Mouse (Mus musculus) forebrain, embryonic 13.5 days (tissue): Measurements from ENCODE around the gene Efna5. TPM values are rescaled to one million over a fixed set of nuclear protein-coding genes. Genes with fewer than 3 reads are reported as not detected.

Source experiments
- ATAC-seq: fragments of 200-750 bp; cut with Nextera tagmentation; 2 replicates; pipeline ENCODE4 v1.8.0; 2017
- H3K27ac ChIP-seq: fragments of 300-500 bp; sonication (generic); 2 replicates; pipeline ENCODE4 v1.5.1; 2015; ENCODE audit warnings: inconsistent platforms, mild to moderate bottlenecking, moderate library complexity
- H3K27me3 ChIP-seq: fragments of 300-500 bp; sonication (generic); 2 replicates; pipeline ENCODE4 v1.6.1; 2015; ENCODE audit warnings: mild to moderate bottlenecking, inconsistent platforms
- H3K36me3 ChIP-seq: fragments of 300-500 bp; sonication (generic); 2 replicates; pipeline ENCODE4 v1.6.1; 2015; ENCODE audit warnings: mild to moderate bottlenecking, inconsistent platforms; ENCODE audit not compliant: poor library complexity, severe bottlenecking
- H3K4me1 ChIP-seq: fragments of 300-500 bp; sonication (generic); 2 replicates; pipeline ENCODE4 v1.6.1; 2015; ENCODE audit warnings: inconsistent platforms
- H3K4me2 ChIP-seq: fragments of 300-500 bp; sonication (generic); 2 replicates; pipeline ENCODE4 v1.6.1; 2015; ENCODE audit warnings: inconsistent platforms, mild to moderate bottlenecking, moderate library complexity
- H3K4me3 ChIP-seq: fragments of 300-500 bp; sonication (generic); 2 replicates; pipeline ENCODE4 v1.5.1; 2015; ENCODE audit warnings: mild to moderate bottlenecking, inconsistent platforms
- H3K9ac ChIP-seq: fragments of 300-500 bp; sonication (generic); 2 replicates; pipeline ENCODE4 v1.6.1; 2015; ENCODE audit warnings: mild to moderate bottlenecking, inconsistent platforms
- H3K9me3 ChIP-seq: fragments of 300-500 bp; sonication (generic); replicated peaks from 2 replicates; pipeline ENCODE4 v1.6.1; 2016; ENCODE audit warnings: inconsistent platforms
- WGBS: fragments of 180-500 bp; shearing (Covaris S2); methylation state at CpG from one replicate; pipeline ENCODE4 v1.1.7; 2015; 5-methylcytosine and 5-hydroxymethylcytosine counted together
- polyA plus RNA-seq: library from polyadenylated mRNA; unstranded; fragments of >200 nt; fragmentation: Nextera tagmentation; extraction: Ambion mirVana; gene quantifications from 2 replicates; pipeline ENCODE4 v1.2.1, GENCODE M21; 2015

Efna5 gene
- polyA plus RNA-seq, 1 experiment from 2014 or later: 27.2 TPM

GRCm38 (mm10) chr17:62784274-62785171 lies 96.6 kb downstream of the Efna5 start:
- Histone ChIP-seq H3K27ac (no peak overlapping the region), H3K4me2 (peak overlapping the region; percentile 55), H3K4me3 (peak overlapping the region; percentile 29), H3K9ac (peak overlapping the region; percentile 37; the same call in 1 of the 2 replicates), H3K9me3 (no peaks in the 10 kb centered on the region), H3K4me1 (peaks cover 31% of the 10 kb centered on the region), H3K36me3 (no peaks in the 10 kb centered on the region), H3K27me3 (peaks cover 9% of the 10 kb centered on the region)
- ATAC-seq: peak; percentile 29
- WGBS: 23% methylated on average over 27 of the region's 27 CpGs

DNA sequence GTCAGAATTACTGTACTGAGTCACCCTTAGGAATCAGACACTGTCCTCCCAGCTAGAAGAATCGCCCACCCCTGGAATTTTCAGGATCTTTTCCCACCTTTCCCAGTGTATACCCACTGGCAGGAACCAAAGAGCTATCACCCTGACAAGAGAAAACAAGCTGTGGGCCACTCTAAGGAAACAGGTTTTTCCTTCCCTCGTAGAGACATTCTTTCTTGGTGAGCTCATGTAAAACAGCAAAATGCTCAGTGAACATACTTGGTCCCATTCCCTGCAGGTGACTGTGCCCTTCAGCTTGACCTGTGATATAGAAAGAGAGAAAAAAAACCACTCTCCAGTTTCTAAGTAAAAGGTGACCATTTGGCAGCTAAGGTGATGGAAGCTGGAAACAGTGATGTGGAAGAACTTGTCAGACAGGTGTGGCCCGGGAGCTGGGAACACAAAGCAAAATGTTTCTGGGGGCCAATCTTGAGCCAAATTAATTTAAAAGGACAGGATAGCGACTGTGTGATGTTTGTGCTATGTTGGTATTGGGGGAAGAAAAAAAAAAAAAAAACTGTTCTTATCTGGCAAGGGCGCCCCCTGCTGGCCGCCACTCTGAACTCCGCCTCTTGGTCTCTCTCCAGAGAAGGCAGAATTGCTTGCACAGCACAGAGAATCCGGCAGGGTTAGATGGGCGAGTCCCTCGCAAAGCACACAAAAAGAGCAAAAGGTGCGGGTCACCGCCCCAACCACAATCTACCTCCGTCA lies 97.4 kb downstream of the Efna5 start:
- ATAC-seq: peak; percentile 78
- Histone ChIP-seq H3K4me1 (peaks cover 22% of the 10 kb centered on the region), H3K9ac (peak overlapping the region; percentile 37; the same call in 1 of the 2 replicates), H3K27ac (no peak overlapping the region), H3K4me3 (peak overlapping the region; percentile 29), H3K36me3 (no peaks in the 10 kb centered on the region), H3K9me3 (no peaks in the 10 kb centered on the region), H3K4me2 (peak overlapping the region; percentile 55), H3K27me3 (peaks cover 9% of the 10 kb centered on the region)
- 17% methylated on average over 13 of the region's 13 CpGs for WGBS

- Histone ChIP-seq H3K4me1 (peaks cover 22% of the 10 kb centered on the region), H3K9ac (no peak overlapping the region)
Measured at GRCm38 (mm10) chr17:62782826-62783404, 98.2 kb downstream of the Efna5 start.

GRCm38 (mm10) chr17:62781120-62781519 lies 100.0 kb downstream of the Efna5 start:
- Histone ChIP-seq H3K9ac (no peak overlapping the region), H3K4me3 (no peak overlapping the region), H3K9me3 (no peaks in the 10 kb centered on the region), H3K27me3 (peaks cover 3% of the 10 kb centered on the region), H3K27ac (no peak overlapping the region), H3K4me1 (peaks cover 18% of the 10 kb centered on the region), H3K4me2 (no peak overlapping the region), H3K36me3 (no peaks in the 10 kb centered on the region)
- WGBS: 91% methylated on average over 6 of the region's 6 CpGs
- no peak for ATAC-seq

More at GRCm38 (mm10) chr17:62782826-62783404, 98.2 kb downstream of the Efna5 start:
- H3K27ac ChIP-seq: no peak overlapping the region
- no peaks in the 10 kb centered on the region for H3K36me3 ChIP-seq
- 68% methylated on average over 13 of the region's 13 CpGs for WGBS
- no peaks in the 10 kb centered on the region for H3K9me3 ChIP-seq
- peaks cover 9% of the 10 kb centered on the region for H3K27me3 ChIP-seq
- no peak overlapping the region for H3K4me3 ChIP-seq
- no peak for ATAC-seq
- H3K4me2 ChIP-seq: no peak overlapping the region

DNA sequence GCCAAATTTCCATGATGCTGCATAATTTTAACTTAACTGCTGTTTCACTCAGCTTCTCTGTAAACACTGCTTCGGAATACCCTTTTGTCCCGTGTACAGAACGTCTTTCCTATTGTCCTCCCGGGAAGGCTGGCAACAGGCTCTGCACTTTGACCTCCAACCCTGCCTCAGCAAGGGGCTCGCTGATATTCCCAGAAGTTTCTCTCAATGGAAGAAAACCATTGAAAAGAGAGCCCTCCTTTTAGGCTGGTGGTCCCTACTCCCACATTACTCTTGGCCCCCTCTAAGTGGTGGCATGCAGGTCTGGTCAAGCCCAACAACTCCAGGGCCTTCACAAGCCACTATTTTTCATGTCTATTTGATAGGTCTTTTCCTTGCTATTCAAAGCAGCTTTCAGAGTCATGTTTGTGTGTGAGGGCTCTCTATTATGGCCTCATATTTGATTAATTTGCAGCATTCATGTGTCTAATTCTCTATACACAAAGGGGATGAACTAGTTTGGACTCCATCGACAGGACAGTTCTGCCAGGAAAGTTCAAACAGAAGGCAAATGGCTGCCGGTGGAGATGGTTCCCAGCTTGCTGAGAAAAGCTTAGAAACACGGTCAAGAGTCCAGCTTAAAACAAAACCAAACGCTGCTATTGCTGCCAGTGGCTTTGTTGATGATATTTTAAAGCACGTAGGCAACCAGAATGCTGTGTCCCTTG lies 103.1 kb downstream of the Efna5 start:
- ATAC-seq: no peak
- Histone ChIP-seq H3K27ac (no peak overlapping the region), H3K36me3 (no peaks in the 10 kb centered on the region), H3K4me2 (no peak overlapping the region), H3K4me3 (no peak overlapping the region), H3K9me3 (no peaks in the 10 kb centered on the region), H3K27me3 (no peaks in the 10 kb centered on the region; the same call in none of the 2 replicates), H3K4me1 (peaks cover 12% of the 10 kb centered on the region), H3K9ac (no peak overlapping the region)
- 35% methylated on average over 10 of the region's 10 CpGs for WGBS

- no peak overlapping the region for H3K4me3 ChIP-seq
- H3K9ac ChIP-seq: no peak overlapping the region
- WGBS: 85% methylated on average over 3 of the region's 3 CpGs
- no peaks in the 10 kb centered on the region for H3K9me3 ChIP-seq
- H3K27me3 ChIP-seq: no peaks in the 10 kb centered on the region; the same call in 1 of the 2 replicates
- H3K27ac ChIP-seq: no peak overlapping the region
- H3K4me1 ChIP-seq: peaks cover 7% of the 10 kb centered on the region; the same call in 1 of the 2 replicates
- no peak overlapping the region for H3K4me2 ChIP-seq
- no peaks in the 10 kb centered on the region for H3K36me3 ChIP-seq
- no peak for ATAC-seq
Measured at GRCm38 (mm10) chr17:62776710-62777109, 104.4 kb downstream of the Efna5 start.

DNA sequence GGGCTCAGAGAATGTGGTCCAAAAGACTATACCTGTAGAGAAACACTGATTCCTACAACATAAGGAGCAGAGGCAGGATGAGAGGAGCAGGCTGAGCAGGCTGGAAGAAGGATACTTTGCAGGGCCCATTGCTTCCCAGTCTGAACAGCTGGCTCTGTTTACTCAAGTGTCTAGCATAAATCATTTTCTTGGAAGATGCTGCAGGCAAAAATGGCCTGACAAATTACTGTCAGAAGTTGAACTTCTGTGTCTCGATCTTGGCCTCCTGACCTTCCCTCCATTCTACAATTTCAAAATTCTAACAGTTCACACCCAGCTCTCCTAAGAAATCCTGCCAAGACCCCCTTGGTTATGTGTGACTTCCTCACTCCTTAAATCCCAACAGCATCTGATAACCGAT lies 105.1 kb downstream of the Efna5 start:
- H3K4me2 ChIP-seq: no peak overlapping the region
- H3K4me1 ChIP-seq: peaks cover 7% of the 10 kb centered on the region; the same call in 1 of the 2 replicates
- H3K4me3 ChIP-seq: no peak overlapping the region
- no peak for ATAC-seq
- H3K36me3 ChIP-seq: no peaks in the 10 kb centered on the region
- no peak overlapping the region for H3K9ac ChIP-seq
- H3K9me3 ChIP-seq: no peaks in the 10 kb centered on the region
- H3K27ac ChIP-seq: no peak overlapping the region
- 89% methylated on average over 2 of the region's 2 CpGs for WGBS
- H3K27me3 ChIP-seq: no peaks in the 10 kb centered on the region; the same call in 1 of the 2 replicates

- ATAC-seq: no peak
- Histone ChIP-seq H3K27ac (no peak overlapping the region), H3K4me1 (peaks cover 7% of the 10 kb centered on the region; the same call in 1 of the 2 replicates), H3K4me3 (no peak overlapping the region), H3K9me3 (no peaks in the 10 kb centered on the region), H3K9ac (no peak overlapping the region), H3K27me3 (no peaks in the 10 kb centered on the region), H3K4me2 (no peak overlapping the region), H3K36me3 (no peaks in the 10 kb centered on the region)
- 87% methylated on average over 5 of the region's 5 CpGs for WGBS
Measured at GRCm38 (mm10) chr17:62775401-62775800, 105.7 kb downstream of the Efna5 start.

DNA sequence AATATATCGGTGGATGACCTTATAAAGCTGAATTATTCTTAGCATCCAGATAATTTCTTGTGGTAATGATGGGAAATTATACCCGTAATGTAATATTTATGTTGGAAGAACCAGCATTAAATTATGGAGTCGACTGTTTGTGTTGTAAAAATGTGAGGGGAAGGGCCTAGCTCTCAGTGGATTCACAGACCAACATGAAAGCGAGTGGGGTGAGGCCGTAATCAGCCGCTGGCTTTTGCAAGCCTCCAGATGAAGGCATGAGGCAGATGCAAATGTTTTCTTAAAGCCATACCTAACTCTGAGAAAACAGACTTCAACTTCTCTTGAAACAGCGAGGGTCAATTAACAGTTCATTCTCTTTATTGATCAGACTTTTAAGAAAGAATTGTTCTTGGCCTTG lies 106.4 kb downstream of the Efna5 start:
- no peaks in the 10 kb centered on the region for H3K27me3 ChIP-seq
- no peak overlapping the region for H3K27ac ChIP-seq
- no peak overlapping the region for H3K4me3 ChIP-seq
- no peaks in the 10 kb centered on the region for H3K36me3 ChIP-seq
- H3K9me3 ChIP-seq: no peaks in the 10 kb centered on the region
- H3K9ac ChIP-seq: no peak overlapping the region
- no peak overlapping the region for H3K4me2 ChIP-seq
- ATAC-seq: no peak
- peaks cover 7% of the 10 kb centered on the region; the same call in 1 of the 2 replicates for H3K4me1 ChIP-seq
- WGBS: 93% methylated on average over 7 of the region's 7 CpGs

DNA sequence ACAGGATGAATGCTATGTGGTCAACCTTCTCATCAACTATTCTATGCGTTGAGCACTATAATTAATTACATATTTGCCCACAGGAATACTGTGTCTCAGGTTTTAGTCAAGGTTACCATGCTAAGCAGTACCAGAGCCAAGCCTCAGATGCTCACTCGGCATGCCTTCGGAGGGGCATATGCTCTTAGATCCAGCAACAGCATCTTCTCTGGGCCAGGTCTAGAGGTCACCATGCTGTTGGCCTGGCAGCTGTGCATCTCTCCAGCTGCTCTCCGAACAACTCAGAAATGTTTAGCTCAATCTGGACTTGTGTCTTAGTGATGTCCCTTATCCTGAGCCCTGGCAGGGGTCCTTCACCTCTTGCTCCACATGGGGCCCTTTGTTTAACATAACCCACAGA lies 114.4 kb downstream of the Efna5 start:
- Histone ChIP-seq H3K9me3 (no peaks in the 10 kb centered on the region), H3K9ac (no peak overlapping the region), H3K4me2 (no peak overlapping the region), H3K4me1 (peaks cover 5% of the 10 kb centered on the region; the same call in 1 of the 2 replicates), H3K27ac (no peak overlapping the region), H3K36me3 (no peaks in the 10 kb centered on the region), H3K4me3 (no peak overlapping the region), H3K27me3 (no peaks in the 10 kb centered on the region)
- ATAC-seq: no peak
- WGBS: 65% methylated on average over 4 of the region's 4 CpGs

- no peak for ATAC-seq
- H3K27ac ChIP-seq: no peak overlapping the region
- H3K4me1 ChIP-seq: peaks cover 5% of the 10 kb centered on the region; the same call in 1 of the 2 replicates
- WGBS: 74% methylated on average over 4 of the region's 4 CpGs
- H3K9ac ChIP-seq: no peak overlapping the region
- no peaks in the 10 kb centered on the region for H3K36me3 ChIP-seq
- no peaks in the 10 kb centered on the region for H3K27me3 ChIP-seq
- no peak overlapping the region for H3K4me2 ChIP-seq
- no peak overlapping the region for H3K4me3 ChIP-seq
- H3K9me3 ChIP-seq: no peaks in the 10 kb centered on the region
Measured at GRCm38 (mm10) chr17:62765165-62765564, 116.0 kb downstream of the Efna5 start.
